Mouse (Mus musculus): ENCODE measurements at regions not wholly inside any gene's neighbourhood (a gene's known extent, or its start where the extent isn't known, plus 50 kb on each side); places are given as distances from the start of the nearest gene placed in this dataset.

DNA sequence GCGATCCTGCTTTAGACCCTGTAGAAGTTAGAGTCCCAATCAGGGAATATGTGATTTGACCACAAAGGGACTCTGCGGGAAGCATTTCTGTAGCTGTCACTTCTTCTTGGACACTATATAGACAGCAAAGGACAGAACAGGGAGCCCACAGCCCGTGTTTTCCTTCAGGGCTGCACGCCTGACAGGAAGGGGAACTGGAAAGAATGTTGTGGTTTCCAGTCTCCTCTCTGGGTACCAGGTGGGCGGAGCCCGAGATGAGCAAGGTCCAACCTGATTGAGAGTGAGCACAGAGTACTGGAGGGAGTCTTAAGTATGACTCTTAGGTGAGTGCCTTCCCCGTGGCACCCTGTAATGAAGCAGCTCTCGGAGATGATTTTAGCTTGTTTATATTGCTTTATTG is 346.8 kb upstream of the Gm10131 start:
- DNase-seq (ENCODE audit: low spot score in 2 of 2), result no peak

DNA sequence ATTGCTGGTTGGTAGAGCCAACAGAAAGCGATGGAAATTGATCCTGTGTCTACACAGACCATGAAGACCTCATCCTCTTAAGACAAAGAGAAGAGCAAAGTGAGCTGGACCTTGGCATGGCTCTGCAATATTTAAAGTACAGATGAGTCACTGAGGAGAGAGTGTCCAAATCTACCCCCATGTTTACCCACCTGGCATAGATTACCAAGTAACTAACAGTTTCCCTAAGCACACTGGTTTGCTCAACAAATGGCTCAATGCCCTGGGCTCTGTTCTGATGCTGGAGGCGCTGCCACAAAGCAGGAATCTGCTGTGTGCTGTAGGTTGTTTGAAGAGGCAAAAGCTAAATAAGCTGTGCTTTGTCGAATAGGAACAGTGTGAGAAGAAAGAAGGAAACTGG is 345.0 kb upstream of the Gm10131 start:
- no peak for DNase-seq (ENCODE audit: low spot score in 2 of 2)

DNA sequence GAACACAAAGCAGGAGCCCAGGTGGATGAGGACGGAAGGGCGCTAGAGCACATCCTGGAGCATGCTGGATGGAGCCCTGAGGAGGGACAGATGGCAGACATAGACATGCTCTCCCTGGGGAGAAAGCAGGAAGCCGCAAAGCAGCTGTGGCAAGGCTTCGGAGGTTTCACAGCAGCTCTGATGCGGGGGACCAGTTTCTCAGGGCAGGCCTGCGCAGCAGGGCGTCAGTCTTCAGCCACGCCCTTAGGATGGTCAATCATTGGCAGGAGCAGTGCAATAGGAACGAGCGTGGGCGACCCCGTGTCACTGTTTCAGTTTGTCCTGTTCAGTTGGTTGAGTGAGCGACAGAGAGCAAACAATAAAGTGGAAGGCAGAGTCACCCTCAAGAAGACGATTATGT is 343.8 kb upstream of the Gm10131 start:
- DNase-seq (ENCODE audit: low spot score in 2 of 2), result no peak

- no peak for DNase-seq (ENCODE audit: low spot score in 2 of 2)
These were observed 341.3 kb upstream of the Gm10131 start for GRCm38 (mm10) chr8:34452811-34453210.

DNA sequence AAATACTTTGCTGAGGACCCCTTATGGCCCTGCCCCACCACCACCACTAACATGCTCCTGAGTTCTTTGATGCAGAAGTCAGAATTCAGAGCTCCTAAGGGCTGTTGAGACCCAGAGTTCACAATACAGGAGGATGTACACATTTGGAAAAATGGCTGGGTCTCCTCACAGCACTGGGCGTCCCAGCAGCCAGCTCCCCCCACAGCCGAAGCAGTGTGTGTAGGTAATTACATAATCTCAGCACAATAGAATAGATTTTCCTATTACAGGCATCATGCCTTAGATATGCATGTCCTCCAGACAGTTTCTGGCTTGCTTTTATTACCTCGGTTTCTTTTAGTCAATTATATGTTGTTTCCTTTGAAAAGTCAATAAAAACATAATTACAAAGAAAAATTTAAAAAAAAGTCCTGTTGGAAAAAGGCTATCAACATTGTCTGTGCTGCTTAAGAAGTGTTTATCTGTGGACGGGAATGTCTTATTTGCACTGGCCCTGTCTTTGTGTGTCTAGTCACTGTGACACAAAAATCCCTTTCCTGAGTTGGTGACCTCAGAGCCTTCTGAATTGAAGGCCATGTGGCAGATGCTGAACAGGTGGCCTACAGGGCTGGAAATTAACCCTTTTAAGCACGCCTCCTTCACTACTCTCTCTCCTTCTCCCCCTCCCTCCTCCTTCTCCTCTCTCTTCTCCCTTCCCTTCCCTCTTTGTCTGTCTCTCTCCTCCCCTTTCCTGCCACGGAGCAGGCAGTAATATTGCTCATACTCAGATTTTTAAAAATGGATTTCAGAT is 339.9 kb upstream of the Gm10131 start:
- DNase-seq (ENCODE audit: low spot score in 2 of 2), result no peak

DNA sequence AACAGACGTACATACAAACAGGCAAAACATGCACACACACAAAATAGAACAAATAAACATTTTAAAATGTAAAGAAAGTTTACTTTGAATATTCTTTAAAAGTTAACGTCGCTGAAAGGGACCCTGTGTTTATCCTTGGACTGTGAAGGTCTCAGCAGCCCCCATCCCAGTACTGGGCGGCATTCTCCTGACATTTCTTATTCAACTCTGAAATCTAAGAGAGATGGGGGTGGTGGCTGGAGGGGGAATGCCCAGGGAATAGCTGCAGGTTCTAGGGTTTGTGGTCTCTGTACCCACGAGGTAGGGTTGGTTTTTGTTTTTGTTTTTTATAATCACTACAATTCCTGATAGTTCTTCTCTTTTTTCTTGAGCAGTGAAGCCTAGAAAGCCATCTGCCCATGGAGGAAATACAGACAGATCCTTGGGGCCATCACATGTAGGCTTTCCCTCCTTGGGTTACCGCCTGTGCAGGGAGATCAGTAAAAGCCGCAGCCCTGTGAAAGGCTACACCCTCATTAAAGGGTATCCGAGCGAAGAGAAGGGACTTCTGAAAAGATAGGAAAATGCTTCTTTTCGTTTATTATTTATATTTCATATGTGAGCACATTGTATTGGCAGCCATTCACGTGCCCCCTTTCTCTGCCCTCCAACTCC is 338.0 kb upstream of the Gm10131 start:
- DNase-seq (ENCODE audit: low spot score in 2 of 2), result no peak

- DNase-seq (ENCODE audit: low spot score in 2 of 2), result no peak
These were observed 336.6 kb upstream of the Gm10131 start for GRCm38 (mm10) chr8:34447880-34448830.

- no peak for DNase-seq (ENCODE audit: low spot score in 2 of 2)
These were observed 331.2 kb upstream of the Gm10131 start for GRCm38 (mm10) chr8:34442688-34443087.

DNA sequence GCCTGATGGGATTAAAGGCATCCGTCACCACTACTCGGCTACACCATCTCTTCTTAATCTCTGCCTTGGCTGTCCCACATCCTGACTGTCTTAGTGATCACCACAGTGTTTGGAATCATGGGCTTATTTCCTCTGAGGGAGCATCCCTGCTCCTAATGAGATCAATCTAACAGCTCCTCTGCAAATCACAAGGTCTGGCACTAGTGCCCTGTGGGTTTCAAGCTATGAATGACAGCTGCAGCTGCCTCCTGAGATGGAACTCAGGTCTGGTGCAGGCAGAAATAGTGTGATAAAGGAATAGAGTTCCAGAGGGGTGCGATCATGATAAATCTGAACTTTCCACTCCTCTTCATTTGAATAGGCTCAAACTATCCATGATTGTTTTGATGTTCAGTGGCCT is 330.2 kb upstream of the Gm10131 start:
- DNase-seq (ENCODE audit: low spot score in 2 of 2), result no peak

GRCm38 (mm10) chr8:34440771-34441170 is 329.2 kb upstream of the Gm10131 start:
- DNase-seq (ENCODE audit: low spot score in 2 of 2), result no peak

DNA sequence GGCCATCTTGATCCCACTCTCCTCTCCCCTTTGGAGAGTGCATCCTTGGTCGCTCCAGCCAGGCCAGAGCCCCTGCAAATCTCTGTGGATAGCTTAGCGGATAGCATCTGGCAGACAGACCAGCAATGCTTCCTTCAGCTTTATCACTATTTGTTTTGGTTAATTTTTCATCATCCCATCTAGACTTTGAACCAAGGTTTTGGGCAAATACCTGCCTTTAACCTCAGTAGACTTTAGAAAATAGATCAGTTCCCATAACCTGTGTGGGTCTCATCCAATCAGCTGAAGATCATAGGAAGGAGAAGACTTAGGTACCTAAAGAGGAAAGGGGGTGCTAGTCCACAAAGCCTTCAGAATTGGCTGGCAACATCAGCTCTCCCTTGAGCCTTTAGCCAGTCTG is 327.2 kb upstream of the Gm10131 start:
- DNase-seq (ENCODE audit: low spot score in 2 of 2), result no peak

- no peak for DNase-seq (ENCODE audit: low spot score in 2 of 2)
These were observed 320.4 kb upstream of the Gm10131 start for GRCm38 (mm10) chr8:34431985-34432384.

DNA sequence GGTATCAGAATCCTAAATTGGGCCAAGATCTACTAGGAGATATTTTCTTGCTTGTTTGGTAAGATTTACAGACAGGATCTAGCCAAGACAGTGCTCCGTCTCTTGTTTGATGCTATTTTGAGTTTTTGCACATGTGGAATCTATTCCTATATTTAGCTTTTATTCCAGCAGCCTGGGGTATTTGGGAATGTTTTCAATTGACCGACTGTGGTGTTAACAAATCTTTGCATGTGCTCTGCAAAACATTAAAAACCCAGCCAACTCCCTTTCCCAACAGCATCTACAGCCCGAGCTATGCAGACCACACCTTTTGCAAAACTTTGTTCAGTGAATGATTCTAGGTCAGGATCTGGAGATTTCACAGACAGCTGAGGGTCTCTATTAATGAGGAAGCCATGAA is 317.7 kb upstream of the Gm10131 start:
- DNase-seq (ENCODE audit: low spot score in 2 of 2), result no peak

DNA sequence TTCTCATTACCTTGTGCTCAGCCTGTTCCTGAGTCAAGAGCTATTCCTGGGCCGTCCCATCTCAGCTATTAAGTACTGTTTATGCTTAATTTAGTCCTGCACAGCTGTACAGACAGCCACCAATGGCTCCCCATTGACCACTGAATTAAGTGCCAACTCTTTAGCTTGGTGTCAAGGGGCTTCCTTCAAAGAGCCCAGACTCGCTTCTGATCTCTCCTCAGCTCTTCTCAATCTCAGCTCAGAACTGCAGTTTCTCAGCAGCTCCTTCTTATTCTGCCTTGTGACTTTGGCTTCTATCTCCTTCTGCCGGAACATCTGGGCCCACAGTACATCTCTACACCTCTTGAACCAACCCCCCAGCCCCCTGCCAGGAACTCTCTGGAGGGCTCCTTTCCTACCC is 290.0 kb upstream of the Gm10131 start:
- no peak for DNase-seq (ENCODE audit: low spot score in 2 of 2)

GRCm38 (mm10) chr8:34398914-34399813 is 287.6 kb upstream of the Gm10131 start:
- no peak for DNase-seq (ENCODE audit: low spot score in 2 of 2)

- no peak for DNase-seq (ENCODE audit: low spot score in 2 of 2)
These were observed 286.3 kb upstream of the Gm10131 start for GRCm38 (mm10) chr8:34397583-34398411.

GRCm38 (mm10) chr8:34397225-34397582 is 285.7 kb upstream of the Gm10131 start:
- no peak for DNase-seq (ENCODE audit: low spot score in 2 of 2)

GRCm38 (mm10) chr8:34392981-34393828 is 281.7 kb upstream of the Gm10131 start:
- DNase-seq (ENCODE audit: low spot score in 2 of 2), result no peak

Measured in adrenal gland, postnatal 4 days (tissue).